Mouse (Mus musculus): ENCODE data around the gene Prtg.
A peak's percentile ranks its signal among the peaks of the same experiment; 100 is the strongest.

Gene Prtg

GRCm38 (mm10) chr9:72862186-72862585 lies 55.5 kb downstream of the Prtg start:
- no peak for DNase-seq (ENCODE audit: low spot score)

GRCm38 (mm10) chr9:72862955-72863354 lies 56.3 kb downstream of the Prtg start:
- no peak for DNase-seq (ENCODE audit: low spot score)

GRCm38 (mm10) chr9:72863773-72864172 lies 57.1 kb downstream of the Prtg start:
- DNase-seq (ENCODE audit: low spot score): peak; percentile 79

GRCm38 (mm10) chr9:72867434-72867833 lies 60.8 kb downstream of the Prtg start:
- DNase-seq (ENCODE audit: low spot score): no peak

- DNase-seq (ENCODE audit: low spot score): no peak
Measured at GRCm38 (mm10) chr9:72868774-72869173, 62.1 kb downstream of the Prtg start.

- peak; percentile 67 for DNase-seq (ENCODE audit: low spot score)
Measured at GRCm38 (mm10) chr9:72871506-72872297, 65.0 kb downstream of the Prtg start.

GRCm38 (mm10) chr9:72872298-72873130 lies 65.8 kb downstream of the Prtg start:
- no peak for DNase-seq (ENCODE audit: low spot score)

- DNase-seq (ENCODE audit: low spot score): no peak
Measured at GRCm38 (mm10) chr9:72875878-72876277, 69.2 kb downstream of the Prtg start.

- peak; percentile 84 for DNase-seq (ENCODE audit: low spot score)
Measured at GRCm38 (mm10) chr9:72877905-72878304, 71.2 kb downstream of the Prtg start.

GRCm38 (mm10) chr9:72878656-72879055 lies 72.0 kb downstream of the Prtg start:
- DNase-seq (ENCODE audit: low spot score): no peak

GRCm38 (mm10) chr9:72879601-72880000 lies 72.9 kb downstream of the Prtg start:
- no peak for DNase-seq (ENCODE audit: low spot score)

GRCm38 (mm10) chr9:72880225-72880960 lies 73.7 kb downstream of the Prtg start:
- DNase-seq (ENCODE audit: low spot score): peak; percentile 96

GRCm38 (mm10) chr9:72881026-72881768 lies 74.5 kb downstream of the Prtg start:
- DNase-seq (ENCODE audit: low spot score): peak; percentile 57

GRCm38 (mm10) chr9:72883940-72884339 lies 77.3 kb downstream of the Prtg start:
- DNase-seq (ENCODE audit: low spot score): peak; percentile 72

- no peak for DNase-seq (ENCODE audit: low spot score)
Measured at GRCm38 (mm10) chr9:72889777-72890176, 83.1 kb downstream of the Prtg start.

- peak; percentile 49 for DNase-seq (ENCODE audit: low spot score)
Measured at GRCm38 (mm10) chr9:72890499-72891085, 83.9 kb downstream of the Prtg start.

- DNase-seq (ENCODE audit: low spot score): no peak
Measured at GRCm38 (mm10) chr9:72892761-72893160, 86.1 kb downstream of the Prtg start.

- no peak for DNase-seq (ENCODE audit: low spot score)
Measured at GRCm38 (mm10) chr9:72894796-72895352, 88.2 kb downstream of the Prtg start.

GRCm38 (mm10) chr9:72902057-72902456 lies 95.4 kb downstream of the Prtg start:
- no peak for DNase-seq (ENCODE audit: low spot score)

GRCm38 (mm10) chr9:72902611-72903010 lies 95.9 kb downstream of the Prtg start:
- no peak for DNase-seq (ENCODE audit: low spot score)

GRCm38 (mm10) chr9:72906693-72907103 lies 100.0 kb downstream of the Prtg start:
- no peak for DNase-seq (ENCODE audit: low spot score)
